Mouse (Mus musculus) midbrain, embryonic 10.5 days (tissue): ENCODE data around the gene Abca7. TPM values are rescaled to one million over a fixed set of nuclear protein-coding genes. Genes with fewer than 3 reads are reported as not detected.

Source experiments
- DNase-seq: peaks from one replicate; pipeline ENCODE4 v3.0.0-alpha.2; 2017; ENCODE audit warnings: low spot score
- H3K27ac ChIP-seq: fragments of 300-500 bp; sonication (generic); replicated peaks from 2 replicates; pipeline ENCODE4 v1.5.1; 2016; ENCODE audit warnings: mild to moderate bottlenecking
- H3K27me3 ChIP-seq: fragments of 300-500 bp; sonication (generic); 2 replicates; pipeline ENCODE4 v1.6.1; 2016; ENCODE audit warnings: low read depth, mild to moderate bottlenecking; ENCODE audit not compliant: poor library complexity, severe bottlenecking
- H3K36me3 ChIP-seq: fragments of 300-500 bp; sonication (generic); 2 replicates; pipeline ENCODE4 v1.6.1; 2016; ENCODE audit warnings: mild to moderate bottlenecking, moderate library complexity
- H3K4me1 ChIP-seq: fragments of 300-500 bp; sonication (generic); 2 replicates; pipeline ENCODE4 v1.6.1; 2016
- H3K4me3 ChIP-seq: fragments of 300-500 bp; sonication (generic); 2 replicates; pipeline ENCODE4 v1.5.1; 2016; ENCODE audit warnings: mild to moderate bottlenecking, moderate library complexity
- H3K9me3 ChIP-seq: fragments of 300-500 bp; sonication (generic); replicated peaks from 2 replicates; pipeline ENCODE4 v1.6.1; 2016; ENCODE audit warnings: mild to moderate bottlenecking
- WGBS: fragments of 180-500 bp; shearing (Covaris S2); methylation state at CpG from one replicate; pipeline ENCODE4 v1.1.7; 2016; 5-methylcytosine and 5-hydroxymethylcytosine counted together
- polyA plus RNA-seq: library from polyadenylated mRNA; unstranded; fragments of >200 nt; fragmentation: Nextera tagmentation; extraction: Ambion mirVana; gene quantifications from 2 replicates; pipeline ENCODE4 v1.2.1, GENCODE M21; 2016

The Abca7 gene
- polyA plus RNA-seq, 1 experiment from 2014 or later = 3.2 TPM

DNA sequence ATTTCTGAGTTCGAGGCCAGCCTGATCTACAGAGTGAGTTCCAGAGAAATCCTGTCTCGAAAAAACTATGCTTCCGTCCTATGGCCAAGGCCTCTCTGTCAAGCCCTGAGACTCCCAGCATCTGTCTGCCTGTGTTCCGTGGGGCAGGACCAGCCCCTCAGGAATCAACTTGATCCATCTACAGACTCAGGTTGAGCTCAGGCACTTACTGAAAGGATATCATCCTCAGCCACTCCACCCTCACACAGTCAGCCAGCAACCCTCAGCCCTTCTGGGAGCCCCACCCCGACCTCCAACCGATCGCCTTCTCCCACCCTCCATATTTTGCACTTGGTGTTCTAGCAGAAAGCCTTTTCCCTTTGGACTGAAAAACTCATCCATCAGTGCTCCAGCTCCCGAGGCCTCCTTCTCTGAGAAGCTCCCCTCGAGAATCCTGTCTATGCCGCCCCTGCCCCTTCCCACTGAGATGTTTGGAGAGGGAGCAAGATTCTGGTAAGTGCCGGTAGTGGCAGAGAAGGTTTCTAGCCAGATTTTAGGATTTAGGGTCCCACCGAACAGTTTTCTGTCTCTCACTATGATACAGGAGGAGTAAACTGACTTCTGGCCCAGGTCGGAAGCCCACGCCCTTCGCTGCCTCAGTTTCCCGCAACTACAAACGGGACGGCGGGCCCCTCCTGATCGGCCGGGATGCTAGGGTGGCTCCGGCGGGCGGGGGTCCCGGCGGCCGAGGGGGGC lies 8.4 kb upstream of the Abca7 start:
- H3K9me3 ChIP-seq = peaks cover 14% of the 10 kb centered on the region
- peaks cover 17% of the 10 kb centered on the region; the same call in 1 of the 2 replicates for H3K36me3 ChIP-seq
- peaks cover 57% of the 10 kb centered on the region for H3K4me1 ChIP-seq
- H3K27ac ChIP-seq = peak overlapping the region; percentile 75
- no peak for DNase-seq
- peaks cover 53% of the 10 kb centered on the region for H3K27me3 ChIP-seq
- WGBS = 11% methylated on average over 27 of the region's 27 CpGs
- H3K4me3 ChIP-seq = peak overlapping the region; percentile 56

GRCm38 (mm10) chr10:79988506-79989271 lies 7.6 kb upstream of the Abca7 start, which contains the start of gene Cnn2:
Gene Cnn2, plus strand, starts transcription at chr10:79988584.
- Histone ChIP-seq H3K27me3 (peaks cover 53% of the 10 kb centered on the region), H3K4me3 (peak within 1 kb of the TSS; percentile 56), H3K27ac (peak within 1 kb of the TSS; percentile 75), H3K36me3 (peaks cover 22% of the 10 kb centered on the region; the same call in 1 of the 2 replicates), H3K4me1 (peaks cover 49% of the 10 kb centered on the region), H3K9me3 (peaks cover 14% of the 10 kb centered on the region)
- WGBS = 1% methylated on average over 59 of the region's 59 CpGs
- DNase-seq = peak; percentile 63

DNA sequence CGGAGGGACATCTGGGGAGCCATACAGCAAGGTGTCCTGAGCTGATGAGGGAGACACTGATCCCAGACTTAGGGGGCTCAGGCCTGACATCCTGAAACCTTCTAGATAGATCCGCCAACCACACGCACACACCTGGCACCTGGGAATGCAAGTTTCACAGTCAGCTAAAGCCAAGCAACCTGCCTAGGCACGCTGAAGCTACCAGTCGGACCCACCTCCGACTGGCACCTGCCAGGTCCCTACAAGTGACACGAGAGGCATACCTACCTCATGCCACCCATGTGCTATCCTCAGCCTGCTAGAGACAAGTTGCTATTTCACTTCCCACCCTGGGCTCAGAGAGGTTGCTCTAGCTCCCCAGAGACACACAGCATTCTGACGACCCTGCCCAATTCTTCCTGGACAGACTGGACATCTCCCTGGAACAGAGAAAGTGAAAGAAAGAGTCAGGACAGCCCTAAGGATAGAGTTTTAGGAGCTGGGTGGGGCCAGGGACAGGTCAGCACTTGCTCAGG lies 7.0 kb upstream of the Abca7 start:
- peak overlapping the region; percentile 23; the same call in 1 of the 2 replicates for H3K27ac ChIP-seq
- peak overlapping the region; percentile 56 for H3K4me3 ChIP-seq
- peaks cover 49% of the 10 kb centered on the region for H3K4me1 ChIP-seq
- WGBS = 40% methylated on average over 8 of the region's 8 CpGs
- peaks cover 14% of the 10 kb centered on the region for H3K9me3 ChIP-seq
- peaks cover 25% of the 10 kb centered on the region; the same call in 1 of the 2 replicates for H3K36me3 ChIP-seq
- no peak for DNase-seq
- H3K27me3 ChIP-seq = peaks cover 53% of the 10 kb centered on the region

- Histone ChIP-seq H3K27ac (peak overlapping the region; percentile 23; the same call in 1 of the 2 replicates), H3K4me1 (peaks cover 49% of the 10 kb centered on the region), H3K36me3 (peaks cover 29% of the 10 kb centered on the region; the same call in 1 of the 2 replicates), H3K27me3 (peaks cover 53% of the 10 kb centered on the region), H3K4me3 (peak overlapping the region; percentile 56), H3K9me3 (peaks cover 14% of the 10 kb centered on the region)
- peak; percentile 39 for DNase-seq
- 13% methylated on average over 15 of the region's 15 CpGs for WGBS
Observed at GRCm38 (mm10) chr10:79989870-79990269, 6.4 kb upstream of the Abca7 start.

DNA sequence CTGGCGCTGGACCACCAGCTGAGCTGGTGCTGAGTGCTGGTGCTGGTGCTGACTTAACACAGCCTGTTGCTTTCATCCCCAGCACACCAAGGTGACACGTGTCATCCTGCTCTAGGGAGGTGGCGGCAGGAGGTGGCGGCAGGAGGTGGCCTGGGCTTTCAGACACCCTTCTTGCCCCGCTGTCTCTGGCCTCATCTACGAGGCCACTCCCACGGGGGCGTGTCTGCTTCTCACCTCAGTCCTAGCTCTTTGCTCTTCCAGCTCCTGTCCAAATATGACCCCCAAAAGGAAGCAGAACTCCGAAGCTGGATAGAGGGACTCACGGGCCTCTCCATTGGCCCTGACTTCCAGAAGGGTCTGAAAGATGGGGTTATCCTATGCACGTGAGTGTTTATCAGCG lies 5.2 kb upstream of the Abca7 start:
- no peak for DNase-seq
- peaks cover 47% of the 10 kb centered on the region for H3K4me1 ChIP-seq
- peaks cover 14% of the 10 kb centered on the region for H3K9me3 ChIP-seq
- peaks cover 53% of the 10 kb centered on the region for H3K27me3 ChIP-seq
- peaks cover 29% of the 10 kb centered on the region; the same call in 1 of the 2 replicates for H3K36me3 ChIP-seq
- 0 out of 2 replicates have a peak overlapping the region, but pooled peaks have one; percentile 14 for H3K4me3 ChIP-seq
- WGBS = 59% methylated on average over 12 of the region's 12 CpGs
- H3K27ac ChIP-seq = no peak overlapping the region

DNA sequence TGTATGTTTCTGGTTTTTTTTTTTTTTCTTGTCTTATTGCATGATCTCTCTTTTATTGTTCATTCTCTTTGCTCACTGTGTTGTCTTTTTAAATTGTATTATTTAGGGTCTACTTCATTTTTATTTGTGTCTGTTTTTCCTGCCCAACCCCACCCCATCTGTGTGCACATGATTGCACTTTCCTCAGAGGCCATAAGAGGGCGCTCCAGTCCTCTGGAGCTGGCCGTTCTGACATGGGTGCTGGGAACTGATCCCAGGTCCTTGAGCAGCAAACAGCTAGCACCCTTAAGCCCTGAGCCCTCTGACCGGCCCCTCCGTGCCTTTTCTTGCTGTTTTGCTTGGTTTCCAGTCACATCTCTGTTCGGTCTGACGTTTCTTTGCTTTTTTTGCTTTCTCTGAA lies 4.7 kb upstream of the Abca7 start:
- peaks cover 48% of the 10 kb centered on the region for H3K27me3 ChIP-seq
- peaks cover 29% of the 10 kb centered on the region; the same call in 1 of the 2 replicates for H3K36me3 ChIP-seq
- H3K4me3 ChIP-seq = no peak overlapping the region
- H3K9me3 ChIP-seq = peaks cover 14% of the 10 kb centered on the region
- H3K4me1 ChIP-seq = peaks cover 47% of the 10 kb centered on the region
- 86% methylated on average over 6 of the region's 6 CpGs for WGBS
- no peak for DNase-seq
- H3K27ac ChIP-seq = no peak overlapping the region

- H3K9me3 ChIP-seq = peaks cover 14% of the 10 kb centered on the region
- 93% methylated on average over 16 of the region's 16 CpGs for WGBS
- H3K27me3 ChIP-seq = peaks cover 39% of the 10 kb centered on the region
- DNase-seq = no peak
- no peak overlapping the region for H3K4me3 ChIP-seq
- no peak overlapping the region for H3K27ac ChIP-seq
- peaks cover 38% of the 10 kb centered on the region for H3K4me1 ChIP-seq
- peaks cover 29% of the 10 kb centered on the region; the same call in 1 of the 2 replicates for H3K36me3 ChIP-seq
Observed at GRCm38 (mm10) chr10:79994397-79995115, 1.7 kb upstream of the Abca7 start.

- Histone ChIP-seq H3K4me3 (peak overlapping the region; percentile 61; the same call in 1 of the 2 replicates), H3K27me3 (peaks cover 37% of the 10 kb centered on the region), H3K27ac (peak overlapping the region; percentile 82), H3K36me3 (peaks cover 29% of the 10 kb centered on the region; the same call in 1 of the 2 replicates), H3K4me1 (peaks cover 31% of the 10 kb centered on the region), H3K9me3 (peaks cover 14% of the 10 kb centered on the region)
- no peak for DNase-seq
- 92% methylated on average over 1 of the region's 1 CpGs for WGBS
Observed at GRCm38 (mm10) chr10:79995636-79996035, 658 bp upstream of the Abca7 start.

DNA sequence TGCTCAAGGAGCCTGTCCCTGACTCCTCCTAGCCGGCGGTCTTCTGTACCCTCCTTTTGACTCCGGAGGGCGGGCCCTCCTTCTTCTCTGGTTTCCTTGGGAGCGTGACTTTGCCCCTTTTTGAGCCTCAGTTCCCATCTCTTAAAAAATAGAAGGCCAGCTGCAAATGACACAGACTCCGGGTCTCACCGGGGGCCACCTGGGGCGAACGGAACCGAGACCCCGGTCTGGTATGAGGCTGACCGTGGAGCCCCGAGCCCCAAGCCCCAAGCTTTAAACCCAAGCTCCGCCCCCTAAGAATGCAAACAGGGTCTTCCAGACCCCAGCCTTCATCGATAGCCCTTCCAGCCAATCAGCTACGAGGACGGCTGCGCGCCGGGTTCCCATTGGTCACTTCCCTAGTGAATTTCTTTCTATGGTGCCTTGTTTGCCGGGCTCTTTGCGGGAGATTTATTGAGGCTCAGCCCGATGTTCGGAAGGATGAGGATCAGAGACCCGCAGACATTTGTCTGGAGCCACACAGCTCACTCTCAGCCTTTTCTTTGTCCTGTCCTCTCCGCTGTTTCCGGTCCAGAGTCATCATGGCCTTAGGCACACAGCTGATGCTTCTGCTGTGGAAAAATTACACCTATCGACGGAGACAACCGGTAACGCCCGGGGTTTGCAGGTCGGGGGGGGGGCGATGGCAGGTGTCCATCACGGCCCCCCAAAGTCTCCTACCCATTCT lies 903 bp downstream of the Abca7 start:
- Histone ChIP-seq H3K4me1 (peaks cover 31% of the 10 kb centered on the region), H3K27me3 (peaks cover 45% of the 10 kb centered on the region), H3K4me3 (peak overlapping the region; percentile 61), H3K9me3 (no peaks in the 10 kb centered on the region; the same call in 1 of the 2 replicates), H3K27ac (peak overlapping the region; percentile 82), H3K36me3 (peaks cover 17% of the 10 kb centered on the region; the same call in 1 of the 2 replicates)
- DNase-seq = peak; percentile 92
- WGBS = 1% methylated on average over 35 of the region's 35 CpGs

- Histone ChIP-seq H3K4me3 (peak overlapping the region; percentile 61), H3K27ac (peak overlapping the region; percentile 82), H3K4me1 (peaks cover 37% of the 10 kb centered on the region), H3K36me3 (peaks cover 12% of the 10 kb centered on the region; the same call in 1 of the 2 replicates), H3K9me3 (no peaks in the 10 kb centered on the region), H3K27me3 (peaks cover 52% of the 10 kb centered on the region)
- no peak for DNase-seq
- 6% methylated on average over 15 of the region's 15 CpGs for WGBS
Observed at GRCm38 (mm10) chr10:79997819-79998218, 1.5 kb downstream of the Abca7 start.

- peaks cover 79% of the 10 kb centered on the region for H3K27me3 ChIP-seq
- 79% methylated on average over 9 of the region's 9 CpGs for WGBS
- H3K4me3 ChIP-seq = no peak overlapping the region
- DNase-seq = no peak
- H3K27ac ChIP-seq = no peak overlapping the region
- no peaks in the 10 kb centered on the region for H3K36me3 ChIP-seq
- peaks cover 31% of the 10 kb centered on the region for H3K4me1 ChIP-seq
- H3K9me3 ChIP-seq = no peaks in the 10 kb centered on the region
Observed at GRCm38 (mm10) chr10:80001945-80002344, 5.7 kb downstream of the Abca7 start.
